Mouse (Mus musculus): ENCODE measurements around the gene Rspo3. TPM values are rescaled to one million over a fixed set of nuclear protein-coding genes. Genes with fewer than 3 reads are reported as not detected.
A peak's percentile ranks its signal among the peaks of the same experiment; 100 is the strongest.

The Rspo3 gene
- total RNA-seq (2021), result under 1 TPM; 0.20 to 0.33 TPM
- long read RNA-seq, experiment 1, partial matches to known transcripts, result 0 of 1 reads
- long read RNA-seq, experiment 1, other reads (novel, unspliced or antisense), result 1 of 1 reads
- long read RNA-seq, experiment 2, result 0 reads

- DNase-seq, result peak; percentile 11 to 26
These were observed at the start of gene Rspo3 for GRCm38 (mm10) chr10:29535546-29536260. Gene Rspo3 (minus strand): TSS chr10:29535867.

GRCm38 (mm10) chr10:29581940-29582339 is 46.3 kb upstream of the Rspo3 start:
- DNase-seq, result no peak

- DNase-seq, result no peak
These were observed 45.8 kb upstream of the Rspo3 start for GRCm38 (mm10) chr10:29581476-29581875.

GRCm38 (mm10) chr10:29555983-29556382 is 20.3 kb upstream of the Rspo3 start:
- no peak for DNase-seq

GRCm38 (mm10) chr10:29554365-29554764 is 18.7 kb upstream of the Rspo3 start:
- DNase-seq, result no peak

GRCm38 (mm10) chr10:29542982-29543381 is 7.3 kb upstream of the Rspo3 start:
- no peak for DNase-seq

- DNase-seq, result no peak
These were observed 3.8 kb upstream of the Rspo3 start for GRCm38 (mm10) chr10:29539516-29539915.

GRCm38 (mm10) chr10:29538791-29539190 is 3.1 kb upstream of the Rspo3 start:
- no peak for DNase-seq

GRCm38 (mm10) chr10:29534830-29535227 is 838 bp downstream of the Rspo3 start:
- DNase-seq, result peak in 1 of 2 experiments; percentile 3

- DNase-seq, result peak in 1 of 2 experiments; percentile 10
These were observed 1.5 kb downstream of the Rspo3 start for GRCm38 (mm10) chr10:29533846-29534829.

- DNase-seq, result peak; percentile 56 to 75
These were observed 2.6 kb downstream of the Rspo3 start for GRCm38 (mm10) chr10:29532821-29533715.

GRCm38 (mm10) chr10:29513563-29513962 is 22.1 kb downstream of the Rspo3 start:
- DNase-seq, result no peak

- DNase-seq, result no peak
These were observed 27.5 kb downstream of the Rspo3 start for GRCm38 (mm10) chr10:29508167-29508566.

GRCm38 (mm10) chr10:29497205-29497822 is 38.4 kb downstream of the Rspo3 start:
- no peak for DNase-seq

- peak; percentile 10 to 15 for DNase-seq
These were observed 41.7 kb downstream of the Rspo3 start for GRCm38 (mm10) chr10:29493996-29494395.

GRCm38 (mm10) chr10:29480945-29481344 is 54.7 kb downstream of the Rspo3 start:
- no peak for DNase-seq

- DNase-seq, result no peak
These were observed 56.3 kb downstream of the Rspo3 start for GRCm38 (mm10) chr10:29479401-29479800.

- DNase-seq, result no peak
These were observed 65.2 kb downstream of the Rspo3 start for GRCm38 (mm10) chr10:29470454-29470853.

- no peak for DNase-seq
These were observed 75.6 kb downstream of the Rspo3 start for GRCm38 (mm10) chr10:29460100-29460499.

- no peak for DNase-seq
These were observed 76.0 kb downstream of the Rspo3 start for GRCm38 (mm10) chr10:29459632-29460031.

- DNase-seq, result no peak
These were observed 90.6 kb downstream of the Rspo3 start for GRCm38 (mm10) chr10:29445076-29445475.

Measured in heart, adult 18-20 months (tissue).